Mouse (Mus musculus): ENCODE data around the gene Mrps35. TPM values are rescaled to one million over a fixed set of nuclear protein-coding genes. Genes with fewer than 3 reads are reported as not detected.

The Mrps35 gene
- polyA plus RNA-seq, 1 experiment = 7.1 TPM

DNA sequence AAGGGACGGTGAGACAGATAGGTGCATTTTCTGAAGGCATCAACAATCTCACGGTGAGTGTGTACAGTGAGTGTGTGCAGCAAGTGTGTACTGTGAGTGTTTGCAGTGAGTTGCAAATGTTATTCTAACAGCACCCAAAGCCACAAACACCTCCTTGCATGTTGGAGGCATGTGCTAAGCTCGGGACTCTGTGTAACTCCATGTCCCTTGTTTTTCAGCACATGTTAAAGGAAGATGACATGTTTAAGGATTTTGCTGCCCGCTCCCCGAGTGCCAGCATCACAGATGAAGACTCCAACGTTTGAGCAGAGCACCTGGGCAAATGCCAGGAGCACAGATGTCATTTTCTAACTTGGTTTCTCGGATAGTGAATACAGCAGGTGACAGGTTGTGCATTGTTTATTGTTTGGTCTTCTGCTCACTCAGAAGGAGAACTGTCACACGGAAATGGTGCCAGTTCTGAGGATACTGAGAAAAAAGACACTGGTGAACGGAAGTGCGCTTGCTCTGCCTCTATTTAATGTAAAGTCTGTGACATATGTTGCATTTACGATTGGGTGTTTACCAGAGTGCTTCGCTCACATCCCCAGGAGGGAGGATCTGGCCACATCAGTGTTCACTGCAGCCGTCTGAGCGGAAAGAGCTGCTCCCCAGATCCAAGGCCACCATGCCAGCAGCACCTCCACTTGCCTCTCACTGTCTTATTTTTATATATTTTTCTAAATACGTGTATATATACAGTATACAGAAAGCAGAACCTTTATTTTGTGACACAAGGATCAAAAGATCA lies 12.3 kb upstream of the Mrps35 start:
- DNase-seq (ENCODE audit: low read depth) = no peak

DNA sequence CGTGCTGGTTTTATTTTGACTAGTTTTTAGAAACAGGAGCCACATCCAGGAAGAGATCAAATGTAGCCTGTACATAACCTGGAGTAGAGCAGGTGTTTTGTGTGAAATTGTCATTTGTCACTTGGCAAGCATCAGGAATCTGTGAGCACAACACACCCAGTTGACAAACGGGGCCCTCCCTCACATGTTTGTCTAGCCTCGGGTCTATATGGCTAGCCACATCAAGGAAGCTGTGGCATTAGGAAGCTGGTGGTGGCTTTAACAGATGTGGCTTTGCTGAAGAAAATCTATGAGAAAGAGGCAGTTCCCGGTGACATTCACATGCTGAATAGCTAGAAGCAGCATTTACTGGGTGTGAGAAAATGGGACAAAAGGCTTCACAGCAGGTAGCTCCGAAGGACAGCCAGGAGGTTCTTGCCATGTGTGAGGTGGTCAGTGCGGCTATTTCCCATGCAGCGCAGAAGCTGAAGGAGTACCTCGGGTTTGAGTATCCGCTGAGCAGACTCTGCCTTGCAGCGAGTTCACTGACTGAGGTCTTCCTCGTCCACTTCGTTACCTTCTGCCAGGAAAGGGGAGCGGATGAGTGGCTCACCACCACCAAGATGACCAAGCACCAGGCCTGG lies 10.2 kb upstream of the Mrps35 start, which contains the start of gene Rep15:
TSS of gene Rep15 (plus strand) at position 282 of the 623 bp plus-strand sequence.
- DNase-seq (ENCODE audit: low read depth) = no peak

- DNase-seq (ENCODE audit: low read depth) = no peak
Measured at GRCm38 (mm10) chr6:147043633-147044032, 1.1 kb downstream of the Mrps35 start.

- no peak for DNase-seq (ENCODE audit: low read depth)
Measured at GRCm38 (mm10) chr6:147049239-147049805, 6.8 kb downstream of the Mrps35 start.

GRCm38 (mm10) chr6:147051666-147052065 lies 9.1 kb downstream of the Mrps35 start:
- no peak for DNase-seq (ENCODE audit: low read depth)

GRCm38 (mm10) chr6:147052440-147052839 lies 9.9 kb downstream of the Mrps35 start:
- DNase-seq (ENCODE audit: low read depth) = no peak

DNA sequence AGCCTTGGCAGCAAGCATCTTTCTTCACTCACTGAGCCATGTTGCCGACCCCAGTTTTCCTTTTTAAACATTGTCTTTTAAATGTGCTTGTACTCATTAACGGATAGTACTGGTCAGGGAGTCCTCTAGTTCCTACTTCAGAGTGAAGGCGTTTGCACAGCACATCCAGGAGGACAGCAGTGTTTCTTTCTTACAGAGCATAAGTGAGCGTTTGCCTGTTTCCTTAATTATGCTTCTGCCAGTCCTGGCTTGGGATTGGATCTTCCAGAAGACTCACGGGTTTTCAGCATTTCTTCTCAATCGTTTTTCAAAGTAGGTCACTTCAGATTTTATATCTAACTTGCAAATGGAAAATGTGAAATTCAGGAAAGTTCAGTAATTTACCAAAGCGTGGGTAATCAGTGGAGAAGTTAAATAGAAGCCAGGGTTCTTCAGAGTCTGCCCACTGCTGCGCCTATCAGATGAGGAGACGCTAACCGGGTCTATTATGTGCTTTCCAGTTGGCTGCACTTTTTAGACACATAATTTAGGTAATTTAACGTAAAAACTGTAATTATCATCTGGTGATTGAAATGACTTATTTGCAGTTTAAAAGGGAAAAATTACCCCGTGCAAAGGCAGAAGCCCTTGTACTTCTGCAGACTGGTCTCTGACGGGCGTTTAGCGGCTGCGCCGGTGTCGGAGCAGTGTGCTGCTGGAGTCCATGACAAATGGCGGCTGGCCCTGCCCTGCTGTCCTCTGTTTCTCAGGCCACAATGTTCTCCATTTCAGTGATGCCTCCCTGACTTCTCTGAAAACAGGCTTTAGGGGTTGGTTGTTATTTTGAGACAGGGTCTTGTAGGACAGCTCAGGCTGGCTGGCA lies 11.5 kb downstream of the Mrps35 start:
- no peak for DNase-seq (ENCODE audit: low read depth)

- no peak for DNase-seq (ENCODE audit: low read depth)
Measured at GRCm38 (mm10) chr6:147055374-147055977, 12.9 kb downstream of the Mrps35 start.

GRCm38 (mm10) chr6:147059326-147059725 lies 16.8 kb downstream of the Mrps35 start:
- no peak for DNase-seq (ENCODE audit: low read depth)

DNA sequence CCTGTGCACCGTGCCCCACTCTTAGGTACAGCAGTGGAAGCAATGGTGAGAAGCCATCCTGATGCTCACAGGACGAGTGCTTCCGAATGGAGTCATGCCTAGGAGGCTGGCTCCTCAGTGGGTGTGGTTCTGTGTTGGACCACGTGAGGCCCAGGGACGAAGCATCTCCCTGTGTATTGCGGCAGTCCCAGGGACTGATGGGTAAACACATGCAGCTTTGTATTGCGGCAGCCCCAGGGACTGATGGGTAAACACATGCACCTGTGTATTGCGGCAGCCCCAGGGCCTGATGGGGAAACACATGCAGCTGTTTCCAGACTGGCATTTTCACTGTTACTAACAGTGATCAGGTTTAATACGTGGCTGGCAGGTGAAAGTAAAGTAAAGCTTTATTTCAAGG lies 19.1 kb downstream of the Mrps35 start:
- DNase-seq (ENCODE audit: low read depth) = no peak

DNA sequence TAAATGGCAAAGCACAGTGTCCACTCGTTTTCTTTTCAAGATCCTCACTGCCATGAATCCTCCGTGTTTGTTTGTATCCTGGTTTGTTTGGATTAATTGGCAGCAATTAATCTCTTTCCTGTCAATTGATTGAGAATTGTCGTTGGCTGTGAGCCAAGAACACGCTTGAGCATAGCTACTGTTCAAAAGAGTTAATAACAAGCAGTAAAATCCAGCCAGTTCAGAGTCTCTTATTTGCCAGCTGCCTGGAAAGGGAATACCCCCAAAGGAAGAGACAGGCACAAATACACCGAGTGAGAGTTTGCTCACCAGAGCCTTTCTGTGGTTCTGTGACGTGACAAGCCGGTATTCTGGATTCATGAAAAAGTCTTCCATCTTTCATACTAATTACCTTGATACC lies 19.5 kb downstream of the Mrps35 start:
- DNase-seq (ENCODE audit: low read depth) = no peak

DNA sequence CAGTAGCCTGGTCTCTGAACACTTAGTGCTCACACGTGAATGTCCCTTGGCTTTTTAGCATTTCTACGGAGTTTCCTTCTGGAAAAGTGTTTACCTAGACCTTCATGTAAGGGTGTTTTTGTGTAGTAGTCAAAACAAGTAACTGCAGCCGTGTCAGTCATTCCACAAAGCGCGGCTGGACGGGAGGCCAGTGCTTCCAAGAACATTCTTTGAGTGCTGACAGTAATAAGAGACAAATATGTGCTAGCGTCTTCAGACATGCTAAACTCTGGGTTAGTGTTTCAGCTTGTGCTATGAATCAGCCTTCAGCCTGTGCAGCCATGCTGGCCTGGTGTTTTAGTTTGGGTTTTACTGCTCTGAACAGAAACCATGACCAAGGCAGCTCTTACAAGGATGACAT lies 20.1 kb downstream of the Mrps35 start:
- no peak for DNase-seq (ENCODE audit: low read depth)

GRCm38 (mm10) chr6:147064226-147064943 lies 21.8 kb downstream of the Mrps35 start:
- no peak for DNase-seq (ENCODE audit: low read depth)

GRCm38 (mm10) chr6:147064944-147065261 lies 22.3 kb downstream of the Mrps35 start:
- no peak for DNase-seq (ENCODE audit: low read depth)

- no peak for DNase-seq (ENCODE audit: low read depth)
Measured at GRCm38 (mm10) chr6:147075808-147076387, 33.3 kb downstream of the Mrps35 start.

GRCm38 (mm10) chr6:147076878-147077277 lies 34.3 kb downstream of the Mrps35 start:
- no peak for DNase-seq (ENCODE audit: low read depth)

GRCm38 (mm10) chr6:147079919-147080318 lies 37.4 kb downstream of the Mrps35 start:
- DNase-seq (ENCODE audit: low read depth) = no peak

DNA sequence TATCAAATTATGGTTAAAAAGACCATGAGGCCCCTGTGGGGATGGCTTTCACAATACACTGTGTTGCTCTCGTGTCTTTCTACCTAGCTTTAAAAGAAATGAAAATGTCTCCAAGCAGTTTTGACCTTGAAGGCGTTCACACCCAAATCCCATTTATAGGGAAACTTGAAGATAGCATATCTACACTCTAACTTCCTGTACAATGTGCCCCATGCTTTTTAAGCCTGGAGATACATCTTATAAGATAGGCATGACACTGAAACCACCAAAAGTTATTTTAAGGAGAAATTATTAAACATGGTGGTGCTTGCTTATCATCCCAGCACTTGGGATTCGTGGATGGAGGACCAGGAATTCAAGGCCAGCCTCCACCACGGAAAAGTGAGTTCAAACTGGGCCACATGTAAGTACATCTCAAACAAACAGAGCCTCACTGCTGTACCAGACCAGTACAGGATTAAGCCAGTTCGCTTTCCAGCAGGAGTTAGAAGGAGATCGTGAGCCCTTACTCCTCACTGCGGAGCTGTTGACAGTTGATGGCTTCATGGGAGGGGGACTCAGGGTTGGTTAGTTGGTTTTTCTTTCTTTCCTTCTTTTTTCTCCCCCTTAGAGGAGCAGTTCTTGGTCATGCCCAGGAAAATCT lies 43.0 kb downstream of the Mrps35 start:
- no peak for DNase-seq (ENCODE audit: low read depth)

DNA sequence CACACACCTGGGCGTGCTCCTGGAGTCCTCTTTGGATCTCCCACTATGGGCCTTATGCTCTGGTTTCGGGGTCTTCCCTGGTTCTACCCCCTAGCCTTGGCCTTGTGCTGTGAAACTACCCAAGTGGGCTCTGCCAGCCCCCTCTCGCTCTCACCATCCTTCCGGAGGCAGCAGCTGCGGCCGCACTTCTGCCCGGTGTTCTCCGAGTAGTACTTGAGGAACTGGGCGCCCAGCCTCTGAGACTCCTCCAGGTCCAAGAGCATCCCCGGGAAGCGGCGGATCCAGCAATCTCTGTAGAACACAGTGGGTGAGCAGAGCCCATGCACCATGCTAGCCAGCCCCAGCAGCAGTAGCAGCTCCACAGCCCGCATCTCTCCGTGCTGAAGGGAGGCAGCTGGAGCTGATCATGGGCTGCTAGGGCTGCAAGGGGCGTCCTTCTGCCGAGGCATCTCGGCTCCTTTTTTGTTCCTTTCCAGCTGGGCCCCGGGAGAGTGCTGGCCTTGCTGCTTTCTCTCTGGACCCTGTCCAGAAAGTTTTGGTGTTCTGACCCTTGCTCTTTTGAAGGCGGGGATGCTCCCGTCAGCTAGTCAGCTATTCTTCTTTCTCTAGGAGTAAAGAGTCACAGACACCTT lies 44.1 kb downstream of the Mrps35 start, which contains the start of gene Mansc4:
TSS of gene Mansc4 (minus strand) at position 439 of the 632 bp plus-strand sequence.
- DNase-seq (ENCODE audit: low read depth) = no peak

DNA sequence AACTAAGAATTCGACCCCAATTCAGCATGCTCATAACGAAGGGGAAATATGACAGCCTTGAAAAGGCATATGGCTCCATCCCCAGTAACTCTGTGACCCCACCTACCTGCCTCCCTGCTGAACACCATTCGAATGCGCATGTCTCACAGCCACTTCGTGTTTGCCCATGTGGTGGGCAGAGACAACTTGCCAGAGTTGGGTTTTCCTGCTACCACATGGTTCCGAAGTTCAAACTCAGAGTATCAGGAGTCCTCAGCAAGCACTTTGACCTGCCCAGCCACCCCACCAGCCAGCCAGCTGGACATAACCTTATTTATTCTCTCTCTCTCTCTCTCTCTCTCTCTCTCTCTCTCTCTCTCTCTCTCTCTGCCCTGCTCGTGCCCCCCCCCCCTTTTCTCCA lies 45.2 kb downstream of the Mrps35 start:
- DNase-seq (ENCODE audit: low read depth) = no peak

All from gonadal fat pad, adult 2 months (tissue).